Mouse (Mus musculus) T-cell, adult 2 months (primary cell): ENCODE data around the gene Gm37240.

Source experiments
- DNase-seq: peaks from one replicate; pipeline ENCODE4 v3.0.0; 2022; ENCODE audit warnings: low spot score

The Gm37240 gene

GRCm38 (mm10) chr3:84645156-84646006 is 1241.9 kb downstream of the Gm37240 start:
- no peak for DNase-seq

GRCm38 (mm10) chr3:84642942-84643341 is 1244.4 kb downstream of the Gm37240 start:
- DNase-seq = no peak

GRCm38 (mm10) chr3:84641391-84641790 is 1245.9 kb downstream of the Gm37240 start:
- DNase-seq = no peak

- no peak for DNase-seq
Measured at GRCm38 (mm10) chr3:84640536-84640935, 1246.8 kb downstream of the Gm37240 start.

DNA sequence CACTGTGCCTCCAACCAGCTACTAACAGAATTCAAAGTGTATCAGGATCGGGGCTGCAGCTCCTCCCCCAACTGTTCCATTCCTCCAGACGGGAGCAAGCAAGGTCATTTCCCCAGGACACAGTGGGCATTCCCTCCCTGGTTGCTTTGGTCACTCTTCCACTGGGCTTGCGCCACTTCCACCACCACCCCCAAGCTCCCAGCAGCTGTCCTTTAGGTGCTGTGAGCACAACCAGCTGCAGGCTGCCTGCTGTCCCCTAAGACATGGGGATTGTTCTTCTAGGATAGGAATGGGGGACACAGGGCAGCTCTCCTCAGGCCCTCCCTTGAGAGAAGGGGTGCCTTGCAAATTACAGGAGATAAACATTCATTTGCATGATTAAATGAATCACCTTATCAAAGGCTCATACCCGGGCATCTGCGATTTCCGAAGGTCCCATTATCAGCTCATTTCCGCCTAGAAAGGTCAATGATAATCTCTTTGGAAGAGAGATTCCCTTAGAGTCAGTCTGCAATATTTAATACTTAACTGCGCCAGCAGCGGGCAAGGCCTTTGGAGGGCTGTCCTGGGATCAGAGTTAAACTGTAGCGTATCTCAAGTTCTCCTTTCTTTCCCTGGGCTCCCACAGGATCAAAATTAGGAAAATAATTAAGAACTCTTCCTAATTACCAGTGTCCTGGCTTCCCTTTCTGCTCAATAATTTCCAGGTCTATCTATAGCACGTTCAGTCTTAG is 1247.4 kb downstream of the Gm37240 start:
- no peak for DNase-seq

- no peak for DNase-seq
Measured at GRCm38 (mm10) chr3:84638858-84639257, 1248.5 kb downstream of the Gm37240 start.

- DNase-seq = no peak
Measured at GRCm38 (mm10) chr3:84637890-84638578, 1249.3 kb downstream of the Gm37240 start.

GRCm38 (mm10) chr3:84637095-84637494 is 1250.2 kb downstream of the Gm37240 start:
- no peak for DNase-seq

- no peak for DNase-seq
Measured at GRCm38 (mm10) chr3:84631586-84631985, 1255.7 kb downstream of the Gm37240 start.

DNA sequence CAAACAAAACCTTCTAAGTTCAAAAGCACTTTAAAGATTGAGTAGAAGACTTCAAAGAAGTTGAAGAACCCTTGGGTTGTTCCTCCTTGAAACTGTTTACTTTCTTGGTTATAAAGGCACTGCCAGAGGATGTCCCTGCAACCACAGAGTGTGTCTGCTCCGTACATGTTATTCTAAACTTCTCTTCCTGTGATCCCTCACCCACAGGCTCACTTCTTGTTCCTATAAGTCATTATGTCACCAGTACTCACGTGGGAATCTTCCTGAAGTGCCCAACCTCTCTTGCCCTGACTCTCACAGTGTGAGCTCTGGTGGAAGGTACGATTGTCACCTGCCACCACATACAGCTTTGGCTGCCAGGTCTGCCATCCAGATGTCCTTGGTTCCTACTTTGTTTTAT is 1265.3 kb downstream of the Gm37240 start:
- peak; percentile 70 for DNase-seq

DNA sequence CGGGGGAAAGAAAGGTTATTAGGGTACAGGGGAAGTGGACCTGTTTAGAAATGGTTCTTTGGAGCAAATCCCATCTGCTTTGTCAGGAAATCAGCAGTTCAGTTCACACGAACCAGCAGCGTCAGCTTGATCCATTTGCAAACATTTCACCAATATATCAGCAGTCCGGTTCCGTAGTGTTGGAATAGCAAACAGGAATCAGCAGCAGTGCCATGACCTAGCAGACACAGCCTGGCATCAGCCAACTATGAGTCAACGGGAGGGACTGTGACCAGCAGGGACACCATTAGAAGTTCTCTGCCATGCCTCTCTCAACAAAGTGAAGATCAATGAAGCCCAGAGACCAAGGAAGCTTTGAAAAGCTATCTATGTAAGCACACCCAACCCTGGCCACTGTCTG is 1267.6 kb downstream of the Gm37240 start:
- DNase-seq = no peak

DNA sequence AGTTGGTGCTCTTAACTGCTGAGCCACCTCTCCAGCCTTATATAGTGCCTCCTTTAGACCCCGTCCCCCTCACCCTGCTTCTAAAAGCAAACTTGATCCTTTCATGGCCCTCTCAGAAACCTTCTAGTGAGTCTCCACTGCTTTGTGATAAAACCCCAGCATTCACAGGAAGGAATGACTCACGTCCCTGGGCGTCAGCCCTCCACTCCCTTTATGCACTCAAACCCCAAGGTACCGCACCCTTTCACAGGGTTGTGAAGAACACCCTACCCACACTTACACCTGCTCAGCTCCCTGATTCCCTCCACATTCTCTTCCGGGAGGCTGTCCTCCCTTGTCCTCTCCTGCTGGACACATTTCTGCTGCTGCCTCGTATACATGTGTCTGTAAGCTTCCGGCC is 1268.3 kb downstream of the Gm37240 start:
- no peak for DNase-seq

DNA sequence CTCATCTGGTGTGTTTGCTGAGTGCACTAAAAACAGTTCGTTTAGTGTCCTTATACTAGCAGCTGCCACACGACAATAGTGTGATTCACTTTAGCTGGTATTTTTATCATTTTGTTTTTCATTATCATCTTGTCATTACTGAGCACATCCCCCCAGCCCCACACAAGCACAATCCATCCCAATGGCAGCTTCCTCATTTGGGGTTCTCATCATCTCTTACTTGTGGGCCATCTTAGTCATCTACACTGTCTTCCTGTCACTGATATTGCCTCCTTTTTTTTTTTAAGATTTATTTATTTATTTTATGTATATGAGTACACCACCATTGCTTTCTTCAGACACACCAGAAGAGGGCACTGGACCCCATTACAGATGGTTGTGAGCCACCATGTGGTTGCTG is 1268.7 kb downstream of the Gm37240 start:
- DNase-seq = no peak

- no peak for DNase-seq
Measured at GRCm38 (mm10) chr3:84615856-84616225, 1271.5 kb downstream of the Gm37240 start.

GRCm38 (mm10) chr3:84615050-84615855 is 1272.1 kb downstream of the Gm37240 start:
- DNase-seq = peak; percentile 28

DNA sequence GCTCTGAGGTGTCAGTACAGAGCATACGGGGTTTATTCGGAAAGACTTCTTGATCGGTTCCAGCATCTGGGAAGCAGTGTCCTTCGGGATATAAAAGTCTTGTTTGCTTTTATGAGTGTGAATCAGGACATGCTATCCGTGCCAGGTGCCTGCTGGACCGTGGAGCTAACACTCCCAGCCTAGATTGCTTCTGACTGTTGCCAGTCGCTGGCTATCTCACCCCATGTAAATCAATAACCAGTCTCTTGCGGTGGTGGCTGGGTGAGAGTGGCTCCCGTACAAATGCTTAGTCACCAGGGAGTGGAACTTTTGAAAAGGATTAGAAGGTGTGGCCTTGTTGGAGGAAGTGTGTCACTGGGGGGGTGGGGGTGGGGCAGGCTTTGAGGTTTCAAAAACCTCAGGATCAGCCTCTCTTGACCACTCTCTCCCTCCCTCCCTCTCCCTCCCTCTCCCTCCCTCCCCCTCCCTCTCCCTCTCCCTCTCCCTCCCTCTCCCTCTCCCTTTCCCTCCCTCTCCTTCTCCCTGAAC is 1277.1 kb downstream of the Gm37240 start:
- no peak for DNase-seq

GRCm38 (mm10) chr3:84603212-84603611 is 1284.1 kb downstream of the Gm37240 start:
- no peak for DNase-seq

DNA sequence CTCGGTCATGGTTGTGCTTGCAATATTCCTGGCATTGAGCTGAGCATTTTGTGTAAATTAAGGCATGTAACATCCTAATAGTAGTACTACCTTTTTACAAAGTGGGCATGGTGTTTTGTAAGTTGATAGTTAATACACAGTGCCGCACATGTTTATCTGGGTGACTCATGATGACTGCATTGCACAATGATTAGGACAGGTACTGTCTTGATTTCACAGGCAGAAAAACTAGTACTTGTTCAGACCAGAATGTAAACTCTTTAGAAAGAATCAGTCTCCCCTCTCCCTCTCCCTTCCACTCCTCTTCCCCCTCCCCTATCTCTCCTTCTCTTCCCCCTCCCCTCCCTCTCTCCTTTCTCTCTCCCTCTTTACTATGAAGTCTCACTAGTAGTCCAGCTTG is 1284.6 kb downstream of the Gm37240 start:
- DNase-seq = no peak

- DNase-seq = no peak
Measured at GRCm38 (mm10) chr3:84601870-84602495, 1285.3 kb downstream of the Gm37240 start.

DNA sequence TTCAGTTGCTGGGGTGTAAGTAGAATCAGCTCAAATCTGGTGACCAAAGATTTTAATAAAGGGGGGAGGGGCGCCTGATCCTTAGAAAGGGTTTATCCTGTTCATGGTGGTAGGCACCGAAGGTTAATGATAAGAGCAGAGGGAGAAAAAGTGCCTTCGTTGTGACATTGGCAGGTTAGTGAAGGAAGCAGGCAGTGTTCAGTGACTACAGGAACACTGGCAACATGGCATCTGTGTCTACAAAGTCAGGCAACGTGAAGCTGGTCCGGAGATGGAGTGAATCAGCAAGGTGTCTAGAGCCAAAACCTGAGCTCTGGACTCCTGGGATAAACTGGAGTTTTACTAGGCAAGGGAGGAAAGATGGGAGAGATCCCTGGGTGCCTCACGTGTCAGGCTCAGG is 1288.6 kb downstream of the Gm37240 start:
- no peak for DNase-seq
